Mouse (Mus musculus) gastrocnemius, postnatal 14 days (tissue): ENCODE results near the gene Krtap12-1. TPM values are rescaled to one million over a fixed set of nuclear protein-coding genes. Genes with fewer than 3 reads are reported as not detected.
"Not testable (repeated sequence)": the region's sequence is repeated elsewhere in the genome, so short reads cannot be mapped to it uniquely, and the experiment has no call there.

Experiments
- DNase-seq: peaks from one replicate; pipeline ENCODE4 v3.0.0; 2021; ENCODE audit warnings: mixed read lengths
- intact Hi-C: fragments of 180-260 bp; cut with DNase I; formaldehyde crosslinking; loops from one replicate; pipeline ENCODE4 v1.15.1; 2025; ENCODE audit warnings: low total_unique reads
- total RNA-seq, 2 experiments: library from RNA; stranded (reverse); gene quantifications; 2 replicates each; pipeline ENCODE4 v1.2.3; 2021

The Krtap12-1 gene
- total RNA-seq, 2 experiments from 2014 or later = not detected

DNA sequence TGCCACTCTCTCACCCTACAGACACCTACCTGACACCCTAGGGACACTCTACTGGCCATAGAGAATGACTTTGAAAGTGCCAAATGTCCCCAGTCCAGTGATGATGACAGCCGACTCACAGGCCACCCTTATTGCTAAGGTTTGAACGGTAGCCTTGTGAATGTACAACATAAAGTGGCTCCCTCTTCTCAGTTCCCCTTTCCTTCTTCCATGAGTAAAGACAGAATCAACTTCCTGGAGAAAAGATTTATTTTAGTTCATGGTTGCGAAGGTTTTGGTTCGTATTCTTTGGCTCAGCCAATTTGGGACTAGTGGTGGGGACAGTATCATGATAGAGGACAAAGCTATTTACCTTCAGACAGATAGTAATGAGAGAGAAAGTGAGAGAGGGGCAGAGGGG, 18.5 kb downstream of the Krtap12-1 start:
- DNase-seq = no peak
- intact Hi-C loops = no loop called here

DNA sequence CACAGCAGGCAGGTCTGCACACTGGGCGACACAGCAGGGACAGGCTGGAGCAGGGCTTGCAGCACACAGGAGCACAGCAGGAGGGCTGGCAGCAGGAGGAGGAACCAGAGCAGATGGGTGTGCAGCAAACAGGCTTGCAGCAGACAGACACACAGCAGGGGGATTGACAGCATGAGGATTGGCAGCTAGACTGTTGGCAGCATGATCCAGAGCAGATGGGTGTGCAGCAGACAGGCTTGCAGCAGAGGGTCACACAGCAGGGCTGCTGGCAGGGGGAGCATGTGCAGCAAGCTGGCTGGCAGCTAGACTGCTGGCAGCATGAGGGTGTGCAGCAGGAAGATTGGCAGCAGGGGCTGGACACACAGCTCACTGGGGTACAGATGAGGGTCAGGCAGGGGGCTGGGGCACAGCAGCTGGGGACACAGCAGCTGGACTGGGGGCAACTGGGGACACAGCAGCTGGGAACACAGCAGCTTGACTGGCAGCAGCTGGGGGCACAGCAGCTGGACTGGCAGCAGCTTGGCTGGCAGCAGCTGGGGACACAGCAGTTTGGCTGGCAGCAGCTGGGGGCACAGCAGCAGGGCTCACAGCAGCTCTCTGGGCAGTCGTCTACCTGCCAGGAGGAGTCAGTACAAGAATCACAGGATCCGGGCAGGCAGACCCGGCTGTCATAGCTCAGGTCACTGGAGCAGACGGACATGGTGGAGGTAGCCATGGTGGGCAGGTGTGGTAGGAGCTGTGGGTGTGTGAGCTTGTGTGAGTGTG, 21.7 kb downstream of the Krtap12-1 start, which contains the start of gene Gm18596:
TSS of gene Gm18596 (minus strand) at position 715 of the 765 bp plus-strand sequence.
- intact Hi-C loops, DNase-seq: not testable (repeated sequence)

GRCm38 (mm10) chr10:77750686-77751085, 30.3 kb downstream of the Krtap12-1 start:
- intact Hi-C loops, DNase-seq: not testable (repeated sequence)

GRCm38 (mm10) chr10:77751254-77751653, 30.9 kb downstream of the Krtap12-1 start, which contains the start of gene Gm9736:
Gene Gm9736 (minus strand): TSS chr10:77751354.
- intact Hi-C loops = not testable (repeated sequence)

GRCm38 (mm10) chr10:77752312-77752711, 31.9 kb downstream of the Krtap12-1 start:
- DNase-seq, intact Hi-C loops: not testable (repeated sequence)

More at GRCm38 (mm10) chr10:77751254-77751653, 30.9 kb downstream of the Krtap12-1 start, which contains the start of gene Gm9736:
- DNase-seq = not testable (repeated sequence)

- no peak for DNase-seq
- intact Hi-C loops = no loop called here
Observed at GRCm38 (mm10) chr10:77753448-77753847, 33.0 kb downstream of the Krtap12-1 start.

- intact Hi-C loops, DNase-seq: not testable (repeated sequence)
Observed at GRCm38 (mm10) chr10:77759582-77759981, 39.2 kb downstream of the Krtap12-1 start, which contains the start of gene Gm3233. Gene Gm3233 (minus strand): TSS chr10:77759682.

DNA sequence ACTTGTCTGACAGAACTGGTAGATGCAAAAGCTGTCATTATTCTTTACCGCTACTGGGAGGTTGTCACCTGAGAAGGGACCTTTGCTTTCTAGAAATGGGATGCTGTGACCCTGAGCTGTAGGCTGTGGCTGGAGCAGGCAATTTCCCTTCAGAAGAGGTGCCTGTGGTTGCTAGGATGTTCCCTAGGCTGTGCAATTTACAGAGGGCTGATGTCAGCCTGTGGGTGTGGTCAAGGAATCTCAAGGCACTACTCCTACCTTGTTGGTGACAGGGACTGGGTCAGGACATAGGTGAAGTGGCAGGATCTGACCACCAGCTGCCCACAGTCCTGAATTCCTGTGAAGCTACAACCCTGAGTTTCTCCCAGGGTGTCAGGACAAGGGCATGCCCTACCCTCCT, 49.3 kb downstream of the Krtap12-1 start:
- intact Hi-C loops = no loop called here
- DNase-seq = no peak

Other genes with a start within 250 kb of the Krtap12-1 start
- 10 to 100 TPM in 1 of 2 experiments, 1 to 10 TPM in 1; 7.9 to 10.0 TPM for gene Fam207a, start 204.8 kb upstream of the Krtap12-1 start, total RNA-seq
- gene Itgb2, start 190.3 kb upstream of the Krtap12-1 start, total RNA-seq = 1 to 10 TPM; 1.8 to 2.1 TPM
- gene Pttg1ip, start 138.9 kb upstream of the Krtap12-1 start, total RNA-seq = 10 to 100 TPM; 47.4 to 51.8 TPM
- 10 to 100 TPM; 41.9 to 46.5 TPM for gene Sumo3, start 114.5 kb upstream of the Krtap12-1 start, total RNA-seq
- gene Gm49325, start 114.4 kb upstream of the Krtap12-1 start, total RNA-seq = 10 to 100 TPM in 1 of 2 experiments, 1 to 10 TPM in 1; 5.8 to 10.3 TPM
- gene Ube2g2, start 98.3 kb upstream of the Krtap12-1 start, total RNA-seq = 10 to 100 TPM; 79.8 to 84.4 TPM
- gene Tspear, start 34.0 kb upstream of the Krtap12-1 start, total RNA-seq = not detected
- not detected for gene Gm19402, start 29.8 kb upstream of the Krtap12-1 start, total RNA-seq
- not detected for gene Gm9508, start 23.4 kb upstream of the Krtap12-1 start, total RNA-seq
- not detected for gene Gm10272, start 14.0 kb upstream of the Krtap12-1 start, total RNA-seq
- gene Gm10024, start 9.1 kb upstream of the Krtap12-1 start, total RNA-seq = not detected
- not detected for gene Gm10142, start 4.8 kb upstream of the Krtap12-1 start, total RNA-seq
- not detected for gene Gm10100, start 5.9 kb downstream of the Krtap12-1 start, total RNA-seq
- not detected for gene Gm18596, start 22.0 kb downstream of the Krtap12-1 start, total RNA-seq
- not detected for gene Gm9736, start 30.8 kb downstream of the Krtap12-1 start, total RNA-seq
- not detected for gene Gm3233, start 39.1 kb downstream of the Krtap12-1 start, total RNA-seq
- gene Gm3238, start 50.7 kb downstream of the Krtap12-1 start, total RNA-seq = not detected
- not detected for gene Gm7138, start 56.3 kb downstream of the Krtap12-1 start, total RNA-seq
- not detected for gene Gm3250, start 61.9 kb downstream of the Krtap12-1 start, total RNA-seq
- gene Gm7137, start 67.6 kb downstream of the Krtap12-1 start, total RNA-seq = not detected
- gene Gm9639, start 74.5 kb downstream of the Krtap12-1 start, total RNA-seq = not detected
- gene Gm19668, start 78.5 kb downstream of the Krtap12-1 start, total RNA-seq = not detected
- not detected for gene Gm9507, start 91.2 kb downstream of the Krtap12-1 start, total RNA-seq
- not detected for gene Gm2696, start 94.1 kb downstream of the Krtap12-1 start, total RNA-seq
- not detected for gene Krtap10-4, start 106.5 kb downstream of the Krtap12-1 start, total RNA-seq
- gene Krtap10-10, start 115.3 kb downstream of the Krtap12-1 start, total RNA-seq = not detected
- not detected for gene Gm36176, start 126.2 kb downstream of the Krtap12-1 start, total RNA-seq
- not detected for gene Gm10318, start 132.3 kb downstream of the Krtap12-1 start, total RNA-seq
- not detected for gene Gm3285, start 141.4 kb downstream of the Krtap12-1 start, total RNA-seq
- gene Lrrc3, start 181.9 kb downstream of the Krtap12-1 start, total RNA-seq = under 1 TPM; 0.33 to 0.41 TPM
- gene Trpm2, start 250.0 kb downstream of the Krtap12-1 start, total RNA-seq = under 1 TPM; 0.04 to 0.33 TPM